Mouse (Mus musculus) lung, embryonic 14.5 days (tissue): ENCODE measurements around the gene Map3k12. TPM values are rescaled to one million over a fixed set of nuclear protein-coding genes. Genes with fewer than 3 reads are reported as not detected.
A peak's percentile ranks its signal among the peaks of the same experiment; 100 is the strongest.

Experiments
- ATAC-seq: fragments of 200-750 bp; cut with Nextera tagmentation; 2 replicates; pipeline ENCODE4 v1.8.0; 2017; ENCODE audit warnings: mild to moderate bottlenecking, moderate TSS enrichment, moderate library complexity; ENCODE audit not compliant: insufficient read depth
- DNase-seq: peaks from one replicate; pipeline ENCODE4 v3.0.0-alpha.2; 2015
- H3K27ac ChIP-seq: fragments of 300-500 bp; sonication (generic); 2 replicates; pipeline ENCODE4 v1.5.1; 2014; ENCODE audit warnings: low read depth, mild to moderate bottlenecking, moderate library complexity
- H3K27me3 ChIP-seq: fragments of 300-500 bp; sonication (generic); 2 replicates; pipeline ENCODE4 v1.6.1; 2014; ENCODE audit warnings: low read length, control low read depth; ENCODE audit not compliant: insufficient read depth
- H3K36me3 ChIP-seq: fragments of 300-500 bp; sonication (generic); 2 replicates; pipeline ENCODE4 v1.6.1; 2014; ENCODE audit warnings: control low read depth; ENCODE audit not compliant: insufficient read depth
- H3K4me1 ChIP-seq: fragments of 300-500 bp; sonication (generic); 2 replicates; pipeline ENCODE4 v1.6.1; 2014; ENCODE audit warnings: antibody characterized with exemption, control low read depth; ENCODE audit not compliant: insufficient read depth
- H3K4me2 ChIP-seq: fragments of 300-500 bp; sonication (generic); 2 replicates; pipeline ENCODE4 v1.6.1; 2014; ENCODE audit warnings: mild to moderate bottlenecking
- H3K4me3 ChIP-seq: fragments of 300-500 bp; sonication (generic); 2 replicates; pipeline ENCODE4 v1.5.1; 2014; ENCODE audit warnings: low read depth, low read length
- H3K9ac ChIP-seq: fragments of 300-500 bp; sonication (generic); 2 replicates; pipeline ENCODE4 v1.6.1; 2014
- H3K9me3 ChIP-seq: fragments of 300-500 bp; sonication (generic); 2 replicates; pipeline ENCODE4 v1.6.1; 2016; ENCODE audit warnings: low read depth, low read length, control low read depth
- CTCF ChIP-seq: IDR thresholded peaks from 2 replicates; pipeline ENCODE4 v1.5.1; 2016; ENCODE audit warnings: antibody characterized with exemption, low read depth
- WGBS: fragments of 180-500 bp; shearing (Covaris S2); extraction: QIAGEN DNeasy Blood & Tissue Kit; methylation state at CpG from one replicate; pipeline ENCODE4 v1.1.7; 2014; 5-methylcytosine and 5-hydroxymethylcytosine counted together
- polyA plus RNA-seq: library from polyadenylated mRNA; unstranded; fragments of >200 nt; fragmentation: Nextera tagmentation; extraction: Ambion mirVana; gene quantifications from 2 replicates; pipeline ENCODE4 v1.2.1, GENCODE M21; 2014

Gene Map3k12
- polyA plus RNA-seq, 1 experiment from 2014 or later, result 13.2 TPM

GRCm38 (mm10) chr15:102515261-102515660, 1.6 kb downstream of the Map3k12 start:
- H3K9me3 ChIP-seq, result no peaks in the 10 kb centered on the region
- no peak for TF ChIP-seq CTCF
- peaks cover 2% of the 10 kb centered on the region; the same call in 1 of the 2 replicates for H3K36me3 ChIP-seq
- H3K4me2 ChIP-seq, result peak overlapping the region; percentile 91
- no peak overlapping the region for H3K9ac ChIP-seq
- DNase-seq (no peak), ATAC-seq (no peak)
- H3K4me3 ChIP-seq, result peak overlapping the region; percentile 67
- no peak overlapping the region for H3K27ac ChIP-seq
- WGBS, result 82% methylated on average over 2 of the region's 2 CpGs
- H3K27me3 ChIP-seq, result no peaks in the 10 kb centered on the region
- H3K4me1 ChIP-seq, result peaks cover 15% of the 10 kb centered on the region

GRCm38 (mm10) chr15:102513004-102513403, 3.9 kb downstream of the Map3k12 start:
- ATAC-seq (no peak), DNase-seq (no peak)
- H3K4me3 ChIP-seq, result no peak overlapping the region
- no peak overlapping the region for H3K9ac ChIP-seq
- WGBS, result 73% methylated on average over 3 of the region's 3 CpGs
- no peak overlapping the region for H3K27ac ChIP-seq
- no peaks in the 10 kb centered on the region for H3K9me3 ChIP-seq
- H3K27me3 ChIP-seq, result no peaks in the 10 kb centered on the region
- TF ChIP-seq CTCF, result no peak
- no peak overlapping the region for H3K4me2 ChIP-seq
- 0 out of 2 replicates have a peak, but pooled peaks cover 4% of the 10 kb centered on the region for H3K36me3 ChIP-seq
- peaks cover 17% of the 10 kb centered on the region for H3K4me1 ChIP-seq

GRCm38 (mm10) chr15:102512471-102512870, 4.4 kb downstream of the Map3k12 start:
- peaks cover 6% of the 10 kb centered on the region; the same call in 1 of the 2 replicates for H3K36me3 ChIP-seq
- H3K4me1 ChIP-seq, result peaks cover 17% of the 10 kb centered on the region
- DNase-seq (no peak), ATAC-seq (no peak)
- no peaks in the 10 kb centered on the region for H3K27me3 ChIP-seq
- H3K4me3 ChIP-seq, result no peak overlapping the region
- no peak overlapping the region for H3K4me2 ChIP-seq
- H3K9ac ChIP-seq, result no peak overlapping the region
- no peak overlapping the region for H3K27ac ChIP-seq
- no peaks in the 10 kb centered on the region for H3K9me3 ChIP-seq
- no peak for TF ChIP-seq CTCF

GRCm38 (mm10) chr15:102512010-102512409, 4.9 kb downstream of the Map3k12 start:
- H3K4me3 ChIP-seq, result no peak overlapping the region
- no peaks in the 10 kb centered on the region for H3K27me3 ChIP-seq
- H3K4me1 ChIP-seq, result peaks cover 17% of the 10 kb centered on the region
- no peak overlapping the region; the same call in 1 of the 2 replicates for H3K27ac ChIP-seq
- TF ChIP-seq CTCF, result no peak
- 36% methylated on average over 5 of the region's 5 CpGs for WGBS
- no peak overlapping the region; the same call in 1 of the 2 replicates for H3K4me2 ChIP-seq
- H3K9ac ChIP-seq, result no peak overlapping the region
- peaks cover 7% of the 10 kb centered on the region; the same call in 1 of the 2 replicates for H3K36me3 ChIP-seq
- DNase-seq, result no peak
- H3K9me3 ChIP-seq, result no peaks in the 10 kb centered on the region
- no peak for ATAC-seq

GRCm38 (mm10) chr15:102511285-102511833, 5.5 kb downstream of the Map3k12 start:
- H3K27ac ChIP-seq, result peak overlapping the region; percentile 77; the same call in 1 of the 2 replicates
- peaks cover 17% of the 10 kb centered on the region for H3K4me1 ChIP-seq
- DNase-seq (no peak), ATAC-seq (no peak)
- TF ChIP-seq CTCF, result no peak
- H3K4me3 ChIP-seq, result peak overlapping the region; percentile 49
- 11% methylated on average over 6 of the region's 6 CpGs for WGBS
- no peaks in the 10 kb centered on the region for H3K9me3 ChIP-seq
- H3K9ac ChIP-seq, result 0 out of 2 replicates have a peak overlapping the region, but pooled peaks have one; percentile 49
- H3K36me3 ChIP-seq, result peaks cover 7% of the 10 kb centered on the region; the same call in 1 of the 2 replicates
- peak overlapping the region; percentile 77 for H3K4me2 ChIP-seq
- no peaks in the 10 kb centered on the region for H3K27me3 ChIP-seq

- H3K4me1 ChIP-seq, result peaks cover 15% of the 10 kb centered on the region
- peak overlapping the region; percentile 49 for H3K9ac ChIP-seq
- peak; percentile 94 for DNase-seq
- peak overlapping the region; percentile 77 for H3K4me2 ChIP-seq
- H3K4me3 ChIP-seq, result peak overlapping the region; percentile 49
- no peak for TF ChIP-seq CTCF
- H3K36me3 ChIP-seq, result peaks cover 7% of the 10 kb centered on the region; the same call in 1 of the 2 replicates
- no peaks in the 10 kb centered on the region for H3K27me3 ChIP-seq
- no peaks in the 10 kb centered on the region for H3K9me3 ChIP-seq
- peak overlapping the region; percentile 77 for H3K27ac ChIP-seq
- WGBS, result 3% methylated on average over 34 of the region's 34 CpGs
- ATAC-seq, result peak; percentile 93
Observed at GRCm38 (mm10) chr15:102510590-102511284, 6.1 kb downstream of the Map3k12 start.

- peak overlapping the region; percentile 77 for H3K4me2 ChIP-seq
- ATAC-seq (peak; percentile 52), DNase-seq (peak; percentile 44)
- H3K27ac ChIP-seq, result peak overlapping the region; percentile 77
- peaks cover 10% of the 10 kb centered on the region; the same call in 1 of the 2 replicates for H3K4me1 ChIP-seq
- peaks cover 11% of the 10 kb centered on the region; the same call in 1 of the 2 replicates for H3K36me3 ChIP-seq
- TF ChIP-seq CTCF, result no peak
- 4% methylated on average over 9 of the region's 9 CpGs for WGBS
- H3K27me3 ChIP-seq, result no peaks in the 10 kb centered on the region
- peak overlapping the region; percentile 49 for H3K9ac ChIP-seq
- H3K9me3 ChIP-seq, result no peaks in the 10 kb centered on the region
- H3K4me3 ChIP-seq, result peak overlapping the region; percentile 49
Observed at GRCm38 (mm10) chr15:102510110-102510509, 6.8 kb downstream of the Map3k12 start.
